In genomic region chr12:29540741-29541140, GRCm38 (mm10) we compare ENCODE assay signal across 26 mouse cellular contexts. TPM values are rescaled to one million over a fixed set of nuclear protein-coding genes. Genes with fewer than 3 reads are reported as not detected.
"Had no signal": no experiment of that assay in that cellular context is flagged by ENCODE, and none has a peak within 500 bp of the region (broad histone marks: within the 10 kb centered on the region; RNA-seq: fewer than 3 reads in every experiment).

No protein-coding gene starts in this region.

- H3K4me1 ChIP-seq: limb, embryonic 10.5 days; limb, embryonic 13.5 days; liver, embryonic 12.5 days; liver, embryonic 15.5 days; lung, embryonic 15.5 days had no signal

- ATAC-seq: liver, embryonic 12.5 days had no signal

- H3K4me3 ChIP-seq: layer of hippocampus, adult 2 months; limb, embryonic 10.5 days; limb, embryonic 13.5 days; liver, embryonic 12.5 days; liver, embryonic 15.5 days; lung, embryonic 15.5 days; megakaryocyte, embryonic 14.5 days; midbrain, embryonic 12.5 days; myocyte; neural tube, embryonic 15.5 days had no signal

- H3K27me3 ChIP-seq: megakaryocyte, embryonic 14.5 days; neural tube, embryonic 15.5 days had no signal

- DNase-seq: kidney, adult 2 months; kidney, postnatal 25 days; layer of hippocampus, adult 9-11 months; liver; lung, adult 18-20 months; lung, postnatal 10 days; lung, postnatal 36 days; right cerebral cortex, adult 18-20 months; right cerebral cortex, postnatal 14 days; right cerebral cortex, postnatal 4 days; thymus, adult 2 months; thymus, postnatal 14 days; thymus, postnatal 4 days had no signal

- H3K36me3 ChIP-seq: limb, embryonic 10.5 days; limb, embryonic 13.5 days; liver, embryonic 12.5 days; liver, embryonic 15.5 days; lung, embryonic 15.5 days; midbrain, embryonic 12.5 days; neural tube, embryonic 15.5 days had no signal

- H3K4me2 ChIP-seq: limb, embryonic 13.5 days; liver, embryonic 12.5 days; liver, embryonic 15.5 days; lung, embryonic 15.5 days; midbrain, embryonic 12.5 days had no signal

- H3K27ac ChIP-seq: kidney, postnatal 0 days; limb, embryonic 10.5 days; limb, embryonic 13.5 days; liver, embryonic 12.5 days; liver, embryonic 15.5 days; lung, embryonic 15.5 days; midbrain, embryonic 12.5 days; stomach, postnatal 0 days had no signal

- H3K9ac ChIP-seq: limb, embryonic 13.5 days; liver, embryonic 12.5 days; liver, embryonic 15.5 days; lung, embryonic 15.5 days; midbrain, embryonic 12.5 days; neural tube, embryonic 15.5 days had no signal

- H3K9me3 ChIP-seq: limb, embryonic 10.5 days; limb, embryonic 13.5 days; liver, embryonic 12.5 days; liver, embryonic 15.5 days; lung, embryonic 15.5 days; megakaryocyte, embryonic 14.5 days; midbrain, embryonic 12.5 days; neural tube, embryonic 15.5 days had no signal

RNA-seq across cellular contexts. Expression of gene Myt1l, which starts 12.6 kb away (rescaled TPM):
- polyA plus RNA-seq: kidney, adult 2 months; kidney, embryonic 14.5 days; limb, embryonic 10.5 days; liver, embryonic 12.5 days had no signal
